Comparison of ENCODE assay signal across 7 mouse cellular contexts in genomic region chr8:95703461-95704260, GRCm38 (mm10). TPM values are rescaled to one million over a fixed set of nuclear protein-coding genes. Genes with fewer than 3 reads are reported as not detected.
A peak's percentile ranks its signal among the peaks of the same experiment; 100 is the strongest.
DNase-seq lines count a peak whose midpoint lies in the region; ATAC-seq and TF ChIP-seq lines count a peak whose summit lies in the region.

No protein-coding gene starts in this region.

- TF ChIP-seq RAD21 in CH12.LX (IDR thresholded peaks at IDR 0.05; ENCODE audit: low read depth, low read length) = no peak

- dilution Hi-C loops in CH12.LX (cut with MboI; ENCODE audit: extremely low pct_ligation_motif_present, extremely low pct_unique_long_range_greater_than_20kb, low sequenced_read_pairs) = no loop called here

- TF ChIP-seq CTCF in CH12.LX (conservative IDR thresholded peaks at IDR 0.05 in 1 of 2, IDR thresholded peaks at IDR 0.05 in 1 of 2; ENCODE audit: low read depth in 2 of 2, low read length in 2 of 2) = no peak

- no peak for TF ChIP-seq EP300 in CH12.LX (IDR thresholded peaks at IDR 0.05; ENCODE audit: low read length)

- H3K36me3 ChIP-seq in CH12.LX (replicated peaks in 1 of 2; ENCODE audit: control insufficient read depth in 1 of 2, insufficient read depth in 1 of 2, low read length in 1 of 2) = no peaks in the 10 kb centered on the region
- no peaks in the 10 kb centered on the region; the same call in 1 of the 2 replicates for H3K36me3 ChIP-seq in embryonic facial prominence, embryonic 14.5 days (ENCODE audit: control insufficient read depth, insufficient read depth, low read length)
- no peaks in the 10 kb centered on the region for H3K36me3 ChIP-seq in hindbrain, embryonic 10.5 days
- peaks cover 25% of the 10 kb centered on the region for H3K36me3 ChIP-seq in midbrain, embryonic 15.5 days (replicated peaks)

- peak overlapping the region; percentile 59 to 71 (median 63) for H3K4me3 ChIP-seq in CH12.LX (replicated peaks in 1 of 3; ENCODE audit: low read depth in 2 of 3, low read length in 2 of 3, poor library complexity in 1 of 3)
- H3K4me3 ChIP-seq in embryonic facial prominence, embryonic 14.5 days (ENCODE audit: low read depth, low read length) = peak overlapping the region; percentile 52
- peak overlapping the region; percentile 67 for H3K4me3 ChIP-seq in hindbrain, embryonic 10.5 days
- H3K4me3 ChIP-seq in midbrain, embryonic 15.5 days = peak overlapping the region; percentile 84

- intact Hi-C loops in left cerebral cortex, postnatal 25 days (cut with DNase I) = no loop called here

- DNase-seq in CH12.LX (ENCODE audit: extremely low read depth) (no peak), NIH3T3 (ENCODE audit: low read depth) (peak; percentile 59)
- DNase-seq in embryonic facial prominence, embryonic 14.5 days (ENCODE audit: low spot score) = peak; percentile 67
- peak; percentile 80 for DNase-seq in hindbrain, embryonic 10.5 days (ENCODE audit: low spot score)
- DNase-seq in left cerebral cortex, postnatal 25 days (ENCODE audit: low spot score in 2 of 2) = peak; percentile 82 to 90
- DNase-seq in ovary, postnatal 36 days (ENCODE audit: low spot score) = no peak

- H3K9ac ChIP-seq in CH12.LX (ENCODE audit: insufficient read depth, low read depth) = peak overlapping the region; percentile 49; the same call in 1 of the 2 replicates
- peak overlapping the region; percentile 64 for H3K9ac ChIP-seq in embryonic facial prominence, embryonic 14.5 days (ENCODE audit: low read depth, low read length)
- H3K9ac ChIP-seq in midbrain, embryonic 15.5 days = peak overlapping the region; percentile 90

- peak overlapping the region; percentile 89 for H3K4me2 ChIP-seq in CH12.LX (ENCODE audit: insufficient read depth, low read depth, poor library complexity, severe bottlenecking)
- H3K4me2 ChIP-seq in embryonic facial prominence, embryonic 14.5 days (ENCODE audit: low read depth, low read length) = peak overlapping the region; percentile 85
- H3K4me2 ChIP-seq in midbrain, embryonic 15.5 days = peak overlapping the region; percentile 86

- H3K27me3 ChIP-seq in CH12.LX (replicated peaks) = peaks cover 39% of the 10 kb centered on the region
- 0 out of 2 replicates have a peak, but pooled peaks cover 6% of the 10 kb centered on the region for H3K27me3 ChIP-seq in embryonic facial prominence, embryonic 14.5 days (replicated peaks; ENCODE audit: control insufficient read depth, insufficient read depth, low read length)
- H3K27me3 ChIP-seq in hindbrain, embryonic 10.5 days (ENCODE audit: insufficient read depth, poor library complexity, severe bottlenecking) = peaks cover 18% of the 10 kb centered on the region
- H3K27me3 ChIP-seq in midbrain, embryonic 15.5 days (replicated peaks) = no peaks in the 10 kb centered on the region

- TF ChIP-seq POLR2A in CH12.LX (IDR thresholded peaks at IDR 0.05; ENCODE audit: low read depth, low read length) = no peak

- peaks cover 7 to 17% of the 10 kb centered on the region in 2 experiments for H3K4me1 ChIP-seq in CH12.LX (ENCODE audit: control insufficient read depth in 1 of 2, insufficient read depth in 2 of 2)
- H3K4me1 ChIP-seq in embryonic facial prominence, embryonic 14.5 days (ENCODE audit: control insufficient read depth, insufficient read depth, low read length) = no peaks in the 10 kb centered on the region; the same call in 1 of the 2 replicates
- H3K4me1 ChIP-seq in hindbrain, embryonic 10.5 days (replicated peaks) = peaks cover 38% of the 10 kb centered on the region
- H3K4me1 ChIP-seq in midbrain, embryonic 15.5 days = peaks cover 58% of the 10 kb centered on the region

- no peaks in the 10 kb centered on the region for H3K79me2 ChIP-seq in CH12.LX (replicated peaks; ENCODE audit: control insufficient read depth, extremely low read depth, insufficient read depth, poor library complexity, severe bottlenecking)

- in situ Hi-C loops in CH12.LX (cut with MboI; ENCODE audit: low pct_ligation_motif_present, low pct_unique_long_range_greater_than_20kb, low sequenced_read_pairs) = no loop called here

- no peak overlapping the region for H3K27ac ChIP-seq in CH12.LX (ENCODE audit: insufficient read depth, low read depth)
- no peak overlapping the region for H3K27ac ChIP-seq in embryonic facial prominence, embryonic 14.5 days (replicated peaks; ENCODE audit: low read depth, low read length)
- peak overlapping the region; percentile 82 for H3K27ac ChIP-seq in hindbrain, embryonic 10.5 days
- H3K27ac ChIP-seq in midbrain, embryonic 15.5 days = peak overlapping the region; percentile 85

- WGBS in embryonic facial prominence, embryonic 14.5 days = 2% methylated on average over 14 of the region's 15 CpGs
- WGBS in hindbrain, embryonic 10.5 days = 4% methylated on average over 15 of the region's 15 CpGs
- 2% methylated on average over 15 of the region's 15 CpGs for WGBS in midbrain, embryonic 15.5 days

- no peaks in the 10 kb centered on the region for H3K9me3 ChIP-seq in CH12.LX (replicated peaks; ENCODE audit: low read length)
- H3K9me3 ChIP-seq in embryonic facial prominence, embryonic 14.5 days (ENCODE audit: control insufficient read depth, low read length) = no peaks in the 10 kb centered on the region
- no peaks in the 10 kb centered on the region for H3K9me3 ChIP-seq in hindbrain, embryonic 10.5 days
- no peaks in the 10 kb centered on the region for H3K9me3 ChIP-seq in midbrain, embryonic 15.5 days

- peak; percentile 31; the same call in 1 of the 2 replicates for ATAC-seq in embryonic facial prominence, embryonic 14.5 days (ENCODE audit: low read depth)
- ATAC-seq in midbrain, embryonic 15.5 days (replicated peaks) = peak; percentile 31

TF ChIP-seq in CH12.LX, 34 proteins besides CTCF, POLR2A, EP300 and RAD21:
- TF ChIP-seq ZNF384 (IDR thresholded peaks at IDR 0.05; ENCODE audit: low read depth, low read length) = no peak
- TF ChIP-seq MAZ (IDR thresholded peaks at IDR 0.05; ENCODE audit: low read depth, low read length) = no peak
- no peak for TF ChIP-seq NELFE (IDR thresholded peaks at IDR 0.05; ENCODE audit: low read depth, low read length)
- no peak for TF ChIP-seq JUN (IDR thresholded peaks at IDR 0.05; ENCODE audit: insufficient read depth, low read depth, low read length)
- TF ChIP-seq MYC (IDR thresholded peaks at IDR 0.05; ENCODE audit: low read depth, low read length) = no peak
- no peak for TF ChIP-seq TBP (conservative IDR thresholded peaks at IDR 0.05; ENCODE audit: low read depth, low read length)
- no peak for TF ChIP-seq E2F4 (IDR thresholded peaks at IDR 0.05; ENCODE audit: insufficient replicate concordance, low read depth, low read length)
- no peak for TF ChIP-seq USF1 (IDR thresholded peaks at IDR 0.05; ENCODE audit: low read depth, low read length)
- TF ChIP-seq KAT2A (IDR thresholded peaks at IDR 0.05; ENCODE audit: insufficient replicate concordance, low read length) = no peak
- TF ChIP-seq BHLHE40 (IDR thresholded peaks at IDR 0.05; ENCODE audit: low read depth, low read length) = no peak
- TF ChIP-seq SIN3A (IDR thresholded peaks at IDR 0.05; ENCODE audit: low read length) = no peak
- TF ChIP-seq MAX (IDR thresholded peaks at IDR 0.05; ENCODE audit: low read length) = no peak
- no peak for TF ChIP-seq PAX5 (IDR thresholded peaks at IDR 0.05; ENCODE audit: low read length)
- TF ChIP-seq CHD1 (IDR thresholded peaks at IDR 0.05; ENCODE audit: low read depth, low read length) = no peak
- no peak for TF ChIP-seq CHD2 (IDR thresholded peaks at IDR 0.05; ENCODE audit: low read length)
- TF ChIP-seq ZMIZ1 (IDR thresholded peaks at IDR 0.05; ENCODE audit: low read depth, low read length) = no peak

RNA-seq across cellular contexts. Expression of gene Setd6, which starts 12.0 kb away (rescaled TPM):
- 29.6 and 31.0 TPM in 2 replicates for total RNA-seq in CH12.LX (2012; rRNA removed)
- 25.6 and 29.7 TPM in 2 replicates for total RNA-seq in CH12.LX (2014; rRNA removed)
- 50.6 and 61.3 TPM in 2 replicates for polyA plus RNA-seq in CH12.LX (2012; ENCODE audit: insufficient read length, low read depth)
- polyA plus RNA-seq in embryonic facial prominence, embryonic 14.5 days (2014; fragmentation: Nextera tagmentation; extraction: Ambion mirVana) = 16.7 and 16.8 TPM in 2 replicates
- polyA plus RNA-seq in hindbrain, embryonic 10.5 days (2016; fragmentation: Nextera tagmentation; extraction: Ambion mirVana) = 20.3 and 23.4 TPM in 2 replicates
- total RNA-seq in left cerebral cortex, postnatal 25 days (2021) = 10 to 100 TPM; 16.1 to 21.9 TPM
- 30.7 and 31.9 TPM in 2 replicates for polyA plus RNA-seq in midbrain, embryonic 15.5 days (2015; fragmentation: Nextera tagmentation; extraction: Ambion mirVana)

RNA-seq across cellular contexts. Expression of gene Ndrg4, which starts 26.9 kb away (rescaled TPM):
- total RNA-seq in CH12.LX (2012; rRNA removed) = 1.7 and 2.1 TPM in 2 replicates
- total RNA-seq in CH12.LX (2014; rRNA removed) = 1.6 TPM in 2 replicates
- 2.1 TPM in 2 replicates for polyA plus RNA-seq in CH12.LX (2012; ENCODE audit: insufficient read length, low read depth)
- 44.7 and 53.4 TPM in 2 replicates for polyA plus RNA-seq in embryonic facial prominence, embryonic 14.5 days (2014; fragmentation: Nextera tagmentation; extraction: Ambion mirVana)
- 27.5 and 51.8 TPM in 2 replicates for polyA plus RNA-seq in hindbrain, embryonic 10.5 days (2016; fragmentation: Nextera tagmentation; extraction: Ambion mirVana)
- total RNA-seq in left cerebral cortex, postnatal 25 days (2021) = 1,000 to 10,000 TPM; 1,687 to 1,794 TPM
- 379 and 386 TPM in 2 replicates for polyA plus RNA-seq in midbrain, embryonic 15.5 days (2015; fragmentation: Nextera tagmentation; extraction: Ambion mirVana)

Comparison
In these comparisons a context has a peak if more than half of its experiments do, and no peak if none do; other contexts are left out.
1. DNase-seq: peak in NIH3T3 (single experiment), embryonic facial prominence, embryonic 14.5 days (single experiment), hindbrain, embryonic 10.5 days (single experiment) and left cerebral cortex, postnatal 25 days (2 of 2); none in CH12.LX (single experiment) and ovary, postnatal 36 days (single experiment).
2. H3K27ac ChIP-seq: peak in hindbrain, embryonic 10.5 days (single experiment) and midbrain, embryonic 15.5 days (single experiment); none in CH12.LX (single experiment) and embryonic facial prominence, embryonic 14.5 days (single experiment).
3. Peak in every context shown above with its lines, with median percentiles within 50 percentile points of each other: H3K4me2 ChIP-seq, H3K4me3 ChIP-seq and H3K9ac ChIP-seq.